Mouse (Mus musculus) heart, embryonic 16.5 days (tissue): Measurements from ENCODE around the gene Ngly1. TPM values are rescaled to one million over a fixed set of nuclear protein-coding genes. Genes with fewer than 3 reads are reported as not detected.
"Not testable (repeated sequence)": the region's sequence is repeated elsewhere in the genome, so short reads cannot be mapped to it uniquely, and the experiment has no call there.

Source experiments
- ATAC-seq: fragments of 200-750 bp; cut with Nextera tagmentation; replicated peaks from 2 replicates; pipeline ENCODE4 v1.8.0; 2017; ENCODE audit warnings: moderate number of reproducible peaks; ENCODE audit not compliant: insufficient read depth, low FRiP score; ENCODE audit errors: extremely low read depth
- H3K27ac ChIP-seq: fragments of 300-500 bp; sonication (generic); 2 replicates; pipeline ENCODE4 v1.5.1; 2014; ENCODE audit warnings: mild to moderate bottlenecking, low read length, control low read depth, moderate library complexity
- H3K27me3 ChIP-seq: fragments of 300-500 bp; sonication (generic); 2 replicates; pipeline ENCODE4 v1.6.1; 2014; ENCODE audit warnings: low read length, mixed read lengths; ENCODE audit not compliant: control insufficient read depth, insufficient read depth
- H3K36me3 ChIP-seq: fragments of 300-500 bp; sonication (generic); 2 replicates; pipeline ENCODE4 v1.6.1; 2014; ENCODE audit not compliant: control insufficient read depth, insufficient read depth
- H3K4me1 ChIP-seq: fragments of 300-500 bp; sonication (generic); 2 replicates; pipeline ENCODE4 v1.6.1; 2014; ENCODE audit warnings: low read length, mixed read lengths; ENCODE audit not compliant: control insufficient read depth, insufficient read depth
- H3K4me2 ChIP-seq: fragments of 300-500 bp; sonication (generic); 2 replicates; pipeline ENCODE4 v1.6.1; 2014; ENCODE audit warnings: low read depth, mild to moderate bottlenecking, control low read depth, low read length
- H3K4me3 ChIP-seq: fragments of 300-500 bp; sonication (generic); 2 replicates; pipeline ENCODE4 v1.5.1; 2014; ENCODE audit warnings: mild to moderate bottlenecking, control low read depth, low read length
- H3K9ac ChIP-seq: fragments of 300-500 bp; sonication (generic); 2 replicates; pipeline ENCODE4 v1.6.1; 2014; ENCODE audit warnings: low read length, control low read depth
- H3K9me3 ChIP-seq: fragments of 300-500 bp; sonication (generic); replicated peaks from 2 replicates; pipeline ENCODE4 v1.6.1; 2016; ENCODE audit warnings: low read length; ENCODE audit not compliant: control insufficient read depth
- WGBS: fragments of 180-500 bp; shearing (Covaris S2); extraction: QIAGEN DNeasy Blood & Tissue Kit; methylation state at CpG from one replicate; pipeline ENCODE4 v1.1.7; 2014; 5-methylcytosine and 5-hydroxymethylcytosine counted together
- polyA plus RNA-seq: library from polyadenylated mRNA; unstranded; fragments of >200 nt; fragmentation: Nextera tagmentation; extraction: Ambion mirVana; gene quantifications from 2 replicates; pipeline ENCODE4 v1.2.1, GENCODE M21; 2015

Ngly1 gene
- polyA plus RNA-seq, 1 experiment from 2014 or later = 32.7 TPM

GRCm38 (mm10) chr14:16310791-16311190 is 61.7 kb downstream of the Ngly1 start:
- Histone ChIP-seq H3K9me3 (no peaks in the 10 kb centered on the region), H3K27me3 (no peaks in the 10 kb centered on the region), H3K4me3 (no peak overlapping the region), H3K36me3 (peaks cover 5% of the 10 kb centered on the region; the same call in 1 of the 2 replicates), H3K27ac (no peak overlapping the region), H3K4me2 (no peak overlapping the region), H3K4me1 (peaks cover 10% of the 10 kb centered on the region), H3K9ac (no peak overlapping the region)
- ATAC-seq = no peak
- WGBS = 72% methylated on average over 6 of the region's 6 CpGs

- no peak overlapping the region for H3K4me2 ChIP-seq
- H3K9ac ChIP-seq = no peak overlapping the region
- WGBS = 68% methylated on average over 1 of the region's 1 CpGs
- H3K9me3 ChIP-seq = no peaks in the 10 kb centered on the region
- H3K4me3 ChIP-seq = no peak overlapping the region
- ATAC-seq = no peak
- no peak overlapping the region for H3K27ac ChIP-seq
- H3K27me3 ChIP-seq = no peaks in the 10 kb centered on the region
- H3K36me3 ChIP-seq = peaks cover under 1% of the 10 kb centered on the region; the same call in 1 of the 2 replicates
- peaks cover 10% of the 10 kb centered on the region for H3K4me1 ChIP-seq
Observed at GRCm38 (mm10) chr14:16312599-16312998, 63.5 kb downstream of the Ngly1 start.

GRCm38 (mm10) chr14:16313073-16313472 is 64.0 kb downstream of the Ngly1 start:
- H3K4me2 ChIP-seq, H3K9ac ChIP-seq, H3K9me3 ChIP-seq, H3K36me3 ChIP-seq, H3K4me3 ChIP-seq, H3K27ac ChIP-seq, H3K27me3 ChIP-seq, ATAC-seq, H3K4me1 ChIP-seq: not testable (repeated sequence)
- WGBS = 71% methylated on average over 2 of the region's 2 CpGs

- H3K9me3 ChIP-seq = no peaks in the 10 kb centered on the region
- no peak overlapping the region for H3K4me2 ChIP-seq
- no peak overlapping the region for H3K9ac ChIP-seq
- peak overlapping the region; percentile 66 for H3K27ac ChIP-seq
- no peaks in the 10 kb centered on the region for H3K27me3 ChIP-seq
- no peak overlapping the region for H3K4me3 ChIP-seq
- H3K36me3 ChIP-seq = no peaks in the 10 kb centered on the region
- H3K4me1 ChIP-seq = peaks cover 10% of the 10 kb centered on the region
- 49% methylated on average over 7 of the region's 7 CpGs for WGBS
- ATAC-seq = no peak; the same call in 1 of the 2 replicates
Observed at GRCm38 (mm10) chr14:16313936-16314521, 64.9 kb downstream of the Ngly1 start.

- no peak for ATAC-seq
- no peaks in the 10 kb centered on the region for H3K27me3 ChIP-seq
- no peak overlapping the region for H3K4me2 ChIP-seq
- H3K9ac ChIP-seq = no peak overlapping the region
- peaks cover 10% of the 10 kb centered on the region for H3K4me1 ChIP-seq
- H3K9me3 ChIP-seq = no peaks in the 10 kb centered on the region
- H3K36me3 ChIP-seq = no peaks in the 10 kb centered on the region
- H3K27ac ChIP-seq = peak overlapping the region; percentile 66
- WGBS = 70% methylated on average over 2 of the region's 2 CpGs
- no peak overlapping the region for H3K4me3 ChIP-seq
Observed at GRCm38 (mm10) chr14:16314842-16315241, 65.8 kb downstream of the Ngly1 start.

GRCm38 (mm10) chr14:16316715-16317114 is 67.6 kb downstream of the Ngly1 start:
- no peak overlapping the region for H3K4me2 ChIP-seq
- no peak for ATAC-seq
- WGBS = 30% methylated on average over 1 of the region's 1 CpGs

GRCm38 (mm10) chr14:16319818-16320217 is 70.7 kb downstream of the Ngly1 start:
- no peak overlapping the region for H3K27ac ChIP-seq
- no peak overlapping the region for H3K4me2 ChIP-seq
- H3K4me3 ChIP-seq = no peak overlapping the region
- no peaks in the 10 kb centered on the region for H3K27me3 ChIP-seq
- 72% methylated on average over 2 of the region's 2 CpGs for WGBS
- 0 out of 2 replicates have a peak, but pooled peaks cover 2% of the 10 kb centered on the region for H3K9me3 ChIP-seq
- H3K9ac ChIP-seq = no peak overlapping the region
- H3K36me3 ChIP-seq = no peaks in the 10 kb centered on the region
- ATAC-seq = no peak
- H3K4me1 ChIP-seq = no peaks in the 10 kb centered on the region; the same call in 1 of the 2 replicates

More at GRCm38 (mm10) chr14:16316715-16317114, 67.6 kb downstream of the Ngly1 start:
- Histone ChIP-seq H3K36me3 (no peaks in the 10 kb centered on the region), H3K9me3 (0 out of 2 replicates have a peak, but pooled peaks cover 2% of the 10 kb centered on the region), H3K27ac (no peak overlapping the region; the same call in 1 of the 2 replicates), H3K4me1 (peaks cover 10% of the 10 kb centered on the region), H3K9ac (no peak overlapping the region), H3K27me3 (no peaks in the 10 kb centered on the region), H3K4me3 (no peak overlapping the region)

- H3K36me3 ChIP-seq = no peaks in the 10 kb centered on the region
- no peak overlapping the region for H3K27ac ChIP-seq
- no peak overlapping the region for H3K9ac ChIP-seq
- no peak overlapping the region for H3K4me3 ChIP-seq
- H3K4me2 ChIP-seq = no peak overlapping the region
- no peaks in the 10 kb centered on the region for H3K27me3 ChIP-seq
- 0 out of 2 replicates have a peak, but pooled peaks cover 2% of the 10 kb centered on the region for H3K9me3 ChIP-seq
- H3K4me1 ChIP-seq = peaks cover 8% of the 10 kb centered on the region
- ATAC-seq = no peak
- 81% methylated on average over 4 of the region's 4 CpGs for WGBS
Observed at GRCm38 (mm10) chr14:16324394-16324793, 75.3 kb downstream of the Ngly1 start.

- no peak overlapping the region for H3K4me3 ChIP-seq
Observed at GRCm38 (mm10) chr14:16325208-16325607, 76.1 kb downstream of the Ngly1 start.

More at GRCm38 (mm10) chr14:16325208-16325607, 76.1 kb downstream of the Ngly1 start:
- no peak for ATAC-seq
- whole genome bisulfite sequencing = 22% methylated on average over 1 of the region's 1 CpGs
- Histone ChIP-seq H3K4me2 (no peak overlapping the region), H3K27me3 (no peaks in the 10 kb centered on the region), H3K36me3 (no peaks in the 10 kb centered on the region), H3K9ac (no peak overlapping the region), H3K9me3 (0 out of 2 replicates have a peak, but pooled peaks cover 2% of the 10 kb centered on the region), H3K4me1 (peaks cover 8% of the 10 kb centered on the region), H3K27ac (no peak overlapping the region)
